Mouse (Mus musculus): ENCODE measurements at regions not wholly inside any gene's neighbourhood (a gene's known extent, or its start where the extent isn't known, plus 50 kb on each side); places are given as distances from the start of the nearest gene placed in this dataset.
A peak's percentile ranks its signal among the peaks of the same experiment; 100 is the strongest.

DNA sequence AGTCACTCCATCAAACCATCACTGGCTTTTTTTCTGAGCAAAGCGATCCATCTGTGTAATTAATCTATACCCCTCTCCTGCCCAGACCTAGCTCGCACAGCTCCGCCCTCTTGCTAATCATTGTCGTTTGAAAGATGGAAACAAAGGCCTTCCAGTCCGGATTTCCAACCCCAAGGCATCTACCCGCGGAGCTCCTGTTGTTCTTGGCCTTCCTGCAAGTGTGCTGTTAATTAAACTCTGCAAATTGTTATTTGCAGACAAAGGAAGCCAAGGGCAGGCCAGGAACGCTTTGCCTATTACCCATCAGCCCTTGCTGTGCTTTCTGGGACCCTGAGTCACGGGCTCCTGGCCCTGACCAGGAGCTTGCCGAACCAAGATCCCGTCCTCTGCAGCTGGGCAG, 522.0 kb upstream of the Gm19410 start:
- no peak for DNase-seq

DNA sequence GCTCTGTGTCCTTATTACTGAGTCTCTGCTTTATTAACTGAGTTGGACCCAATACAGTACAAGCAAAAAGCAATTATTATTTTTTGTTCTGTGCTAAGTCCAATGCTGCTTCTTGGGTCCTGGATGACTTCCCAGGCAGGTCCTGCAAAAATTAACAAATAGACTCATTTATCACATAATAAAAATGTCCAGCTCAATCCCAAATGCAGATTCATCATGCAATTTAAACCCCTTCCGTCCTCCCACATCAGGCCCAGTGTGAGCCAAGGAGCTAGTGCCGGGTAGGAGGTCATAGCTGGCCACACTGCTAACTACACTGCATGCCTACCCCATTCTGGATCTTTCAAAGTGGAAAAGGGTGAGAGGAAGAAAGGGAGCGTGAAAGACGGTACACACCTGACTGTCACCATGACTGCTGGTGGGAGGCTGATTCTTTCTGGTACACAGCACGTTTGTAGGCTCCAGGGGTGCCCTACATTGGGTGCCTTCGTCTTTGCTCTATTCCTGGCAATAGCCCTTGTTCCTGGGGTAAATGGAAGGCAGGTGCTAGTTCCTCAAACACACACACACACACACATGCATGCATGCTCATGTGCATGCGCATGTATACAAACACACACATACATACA, 515.7 kb upstream of the Gm19410 start:
- no peak for DNase-seq

DNA sequence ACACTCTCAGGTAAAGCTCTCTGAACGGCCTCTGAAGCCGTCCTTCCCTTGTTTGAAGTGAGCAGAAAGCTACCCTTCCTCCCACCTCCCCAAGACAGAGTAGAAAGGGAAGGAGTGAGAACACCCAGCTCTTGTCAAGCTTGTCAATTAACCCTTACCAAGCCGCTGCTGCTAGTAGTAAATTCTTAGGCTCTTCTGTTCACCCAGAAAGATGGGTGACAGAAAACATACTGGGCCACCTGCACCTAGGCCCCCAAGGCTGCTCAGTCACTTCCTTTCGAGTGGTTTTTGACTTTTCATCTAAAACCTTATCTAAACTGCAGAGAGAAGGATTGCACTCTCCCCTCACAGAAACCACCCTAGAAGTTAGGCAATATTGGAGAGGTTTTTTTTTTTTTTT, 514.9 kb upstream of the Gm19410 start:
- DNase-seq: no peak

DNA sequence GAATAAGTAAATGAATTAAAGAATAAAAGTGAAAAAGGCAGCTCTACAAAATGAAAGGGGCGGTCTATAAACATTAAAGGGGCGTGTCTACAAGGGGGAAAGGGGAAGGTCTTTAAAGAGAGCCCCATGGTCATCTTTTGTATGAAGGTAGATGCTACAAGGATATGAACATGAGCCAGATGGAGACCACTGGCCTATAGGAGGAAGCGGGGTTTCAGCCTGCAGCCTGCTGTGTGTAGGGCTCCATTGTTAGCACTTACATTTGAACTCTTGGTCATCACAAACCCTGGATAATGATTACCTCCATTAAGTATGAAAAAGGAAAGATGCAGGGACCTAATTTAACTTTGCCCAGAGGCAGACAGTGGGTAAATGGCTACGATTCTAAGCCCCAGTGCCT, 511.6 kb upstream of the Gm19410 start:
- no peak for DNase-seq

DNA sequence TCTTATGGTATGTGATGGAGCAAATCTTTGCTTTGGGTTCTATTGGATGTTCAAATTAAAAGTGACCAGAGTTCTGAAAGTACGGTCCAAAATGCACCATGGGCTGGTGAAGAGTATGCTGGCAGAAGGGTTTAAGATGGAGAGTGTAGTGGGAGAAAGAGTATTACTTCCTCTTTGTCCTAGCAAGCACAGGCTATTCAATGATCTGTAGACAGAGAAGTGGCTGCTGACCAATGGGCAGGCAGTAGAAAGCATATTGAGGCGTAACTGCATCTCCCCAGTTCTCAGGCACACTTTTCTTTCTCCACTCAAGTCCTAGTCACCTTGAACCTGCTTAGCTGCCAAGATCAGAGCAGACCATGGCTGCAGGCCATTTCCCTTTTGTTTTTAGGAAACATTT, 510.3 kb upstream of the Gm19410 start:
- no peak for DNase-seq

DNA sequence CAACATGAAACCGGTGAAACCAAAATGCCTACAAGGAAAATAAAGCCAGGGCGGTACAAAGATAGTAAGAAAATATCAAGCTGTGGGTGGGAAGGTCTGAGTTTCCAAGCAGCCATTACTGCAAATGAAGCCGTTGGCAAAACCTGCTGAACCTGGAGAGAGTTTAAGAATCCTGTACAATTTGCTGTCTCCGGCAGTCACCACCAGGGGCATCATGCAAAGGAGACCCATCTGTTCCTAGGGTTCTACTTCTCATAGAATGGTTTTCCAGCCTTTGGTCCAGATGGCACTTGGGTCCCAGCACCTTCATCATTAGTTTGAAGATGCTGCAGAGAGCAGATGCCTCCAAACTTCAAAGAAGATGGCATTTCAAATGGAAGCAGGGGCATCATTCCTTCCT, 508.6 kb upstream of the Gm19410 start:
- no peak for DNase-seq

DNA sequence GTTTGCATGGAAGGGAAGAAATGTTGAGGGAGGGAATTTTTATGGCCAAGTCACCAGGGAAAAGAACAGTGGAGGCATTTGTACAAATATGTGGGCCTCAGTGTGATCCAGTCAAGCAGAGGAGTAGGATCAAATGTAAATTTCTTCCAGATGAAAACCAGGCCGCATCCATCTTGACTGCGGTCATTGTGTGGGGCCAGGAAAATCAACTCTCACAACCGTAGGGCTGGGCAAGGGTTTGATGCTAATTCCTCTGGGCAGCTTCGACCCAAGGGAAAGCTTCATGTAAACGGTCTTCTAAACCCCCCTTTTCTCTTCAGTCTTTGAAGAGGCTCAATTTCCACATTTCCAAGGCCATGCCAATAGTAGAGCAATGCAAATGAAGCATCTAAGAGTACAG, 497.4 kb upstream of the Gm19410 start:
- DNase-seq: no peak

DNA sequence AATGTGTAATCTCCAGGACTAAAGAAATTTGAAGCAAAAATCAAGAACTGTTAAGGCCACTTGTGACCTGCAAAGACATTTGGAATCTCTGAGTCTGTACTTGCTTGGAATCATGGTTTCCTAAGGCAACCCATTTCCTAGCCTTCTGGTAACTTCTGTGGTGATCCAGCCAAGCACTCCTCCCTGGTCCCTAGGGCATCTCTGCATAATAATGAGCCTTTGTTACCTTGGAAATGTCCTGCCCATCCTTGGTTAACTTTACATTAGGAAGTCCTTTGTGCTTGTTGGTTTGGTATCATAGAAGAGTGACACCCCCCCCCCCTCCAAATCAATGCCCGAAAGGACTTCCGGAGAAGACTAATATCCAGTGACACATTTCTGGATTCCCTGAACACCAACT, 496.6 kb upstream of the Gm19410 start:
- DNase-seq: no peak

DNA sequence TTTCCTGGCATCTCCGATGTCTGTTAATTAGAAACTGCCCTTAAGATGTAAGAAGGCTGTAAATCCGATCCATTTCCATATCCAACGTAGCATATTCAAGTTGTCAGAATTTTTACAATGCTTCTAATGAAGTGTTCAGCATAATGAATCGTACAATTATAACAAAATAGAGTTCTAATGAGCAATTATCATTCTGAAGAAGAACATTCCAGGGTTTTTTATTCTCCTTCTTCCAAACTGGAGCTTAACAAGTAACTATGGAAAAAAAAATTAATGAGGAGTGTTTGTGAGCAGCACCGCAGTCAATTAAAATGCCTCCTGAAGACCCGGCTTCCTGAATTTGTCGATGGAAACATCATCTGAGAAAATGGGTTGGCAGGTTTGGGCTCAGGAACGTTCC, 489.6 kb upstream of the Gm19410 start:
- DNase-seq: no peak

DNA sequence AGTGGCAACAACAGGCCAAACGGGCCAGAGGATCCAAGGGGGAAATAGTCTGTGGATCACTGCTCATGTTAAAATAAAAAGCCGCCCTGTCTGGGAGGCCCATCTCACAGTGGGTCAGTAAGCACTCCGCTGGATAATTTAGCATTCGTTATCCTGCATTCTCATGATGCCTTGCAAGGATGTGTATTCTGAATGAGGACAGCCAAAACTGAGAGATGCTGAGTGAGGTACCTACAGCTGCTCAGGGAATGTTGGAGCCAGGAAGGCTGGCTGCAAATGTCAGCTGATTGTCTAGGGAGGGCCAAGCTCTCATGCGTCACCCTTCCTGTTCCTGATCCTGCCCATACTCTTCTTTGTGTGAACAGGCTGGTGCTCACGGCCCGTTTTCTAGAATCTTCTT, 489.1 kb upstream of the Gm19410 start:
- no peak for DNase-seq

DNA sequence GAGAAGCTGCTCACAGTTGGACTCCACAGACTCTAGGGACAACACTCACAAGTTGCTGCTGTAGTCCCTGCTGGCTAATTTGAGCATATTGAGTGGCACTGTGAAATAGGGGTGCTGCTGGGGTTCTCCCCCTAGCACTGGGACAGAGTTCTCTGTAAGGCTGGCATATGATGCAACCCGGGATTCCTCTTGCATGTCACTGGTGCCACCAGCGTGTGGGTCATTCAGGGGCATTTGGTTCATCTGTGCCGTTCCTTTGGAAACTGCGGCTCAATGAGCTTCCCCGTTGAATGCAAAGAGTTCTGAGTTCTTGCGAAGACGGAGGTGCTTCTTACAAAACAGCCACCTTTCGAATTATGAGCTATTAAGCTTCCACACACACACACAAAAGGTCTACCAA, 486.6 kb upstream of the Gm19410 start:
- no peak for DNase-seq

DNA sequence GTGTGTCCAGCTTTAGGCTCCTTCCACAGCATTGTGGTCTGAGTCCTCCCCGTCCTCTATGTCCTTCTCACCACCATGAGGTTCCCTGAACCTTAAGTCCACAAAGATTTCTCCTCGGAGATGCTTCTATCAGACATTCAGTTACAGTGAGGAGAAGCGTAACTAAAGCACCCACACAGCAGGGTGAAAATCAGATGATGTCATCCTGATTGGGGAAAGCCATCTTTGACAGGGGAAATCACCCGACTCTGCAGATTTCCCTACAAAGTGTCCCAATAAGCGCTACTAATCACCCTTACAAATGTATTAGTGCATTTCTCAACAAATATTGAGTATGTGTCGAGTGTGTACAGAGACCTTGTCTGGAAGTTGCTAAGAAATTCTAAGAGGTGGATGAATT, 484.8 kb upstream of the Gm19410 start:
- DNase-seq: no peak

DNA sequence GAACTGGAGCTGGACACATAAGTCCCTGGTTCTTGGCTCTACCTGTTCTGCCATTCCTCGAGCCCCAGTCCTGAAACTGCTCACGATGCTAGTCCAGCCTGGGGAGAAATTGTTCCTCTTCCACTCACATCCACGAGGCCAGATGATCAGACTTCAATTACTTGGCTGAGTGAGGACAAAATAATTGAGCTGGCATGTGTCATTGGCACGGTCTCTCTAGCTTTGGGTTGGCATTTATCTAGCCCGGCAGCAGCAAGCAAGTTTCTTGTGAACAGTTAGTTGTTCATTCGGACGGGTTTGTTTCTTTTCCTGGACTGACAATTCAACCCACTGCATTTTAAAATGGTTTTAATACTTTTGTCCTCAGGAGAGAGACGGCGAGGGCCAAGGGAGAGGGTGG, 482.2 kb upstream of the Gm19410 start:
- DNase-seq: no peak

DNA sequence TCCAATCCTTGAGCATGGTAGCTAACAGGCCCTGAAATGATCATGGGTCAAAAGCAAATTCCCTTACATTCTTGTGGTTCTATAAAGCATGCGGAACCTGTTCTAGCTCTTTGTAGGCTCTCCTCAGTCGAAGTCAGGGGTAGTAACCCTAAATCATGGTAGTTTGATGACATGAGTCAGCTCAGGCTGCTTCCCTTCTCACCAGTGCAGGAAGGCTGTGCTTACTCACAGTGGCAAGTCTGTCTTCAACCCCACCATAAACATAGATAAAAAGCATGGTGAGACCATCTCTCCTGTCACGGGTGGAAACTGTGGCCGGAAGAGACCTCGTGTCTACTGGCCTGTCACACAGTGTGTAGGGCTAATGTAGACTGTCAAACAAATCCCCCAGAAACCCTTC, 476.6 kb upstream of the Gm19410 start:
- no peak for DNase-seq

DNA sequence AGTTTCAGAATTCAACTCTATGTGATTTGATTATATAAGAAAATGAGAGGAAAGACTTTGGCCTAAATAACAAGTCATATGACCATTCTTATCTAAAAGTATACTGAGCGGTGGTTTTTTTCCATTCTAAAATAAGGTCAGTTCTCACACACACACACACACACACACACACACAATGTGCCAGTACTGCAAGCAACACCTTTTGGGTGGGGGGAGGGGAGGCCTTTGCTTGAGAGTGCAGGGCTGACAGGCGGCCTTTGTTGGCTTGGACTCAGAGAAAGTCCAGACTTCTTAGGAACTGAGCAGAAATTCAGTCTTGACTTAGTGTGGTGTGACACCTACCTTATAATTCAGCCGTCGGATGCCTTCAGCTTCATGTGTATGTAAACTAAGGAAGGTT, 475.6 kb upstream of the Gm19410 start:
- DNase-seq: no peak

DNA sequence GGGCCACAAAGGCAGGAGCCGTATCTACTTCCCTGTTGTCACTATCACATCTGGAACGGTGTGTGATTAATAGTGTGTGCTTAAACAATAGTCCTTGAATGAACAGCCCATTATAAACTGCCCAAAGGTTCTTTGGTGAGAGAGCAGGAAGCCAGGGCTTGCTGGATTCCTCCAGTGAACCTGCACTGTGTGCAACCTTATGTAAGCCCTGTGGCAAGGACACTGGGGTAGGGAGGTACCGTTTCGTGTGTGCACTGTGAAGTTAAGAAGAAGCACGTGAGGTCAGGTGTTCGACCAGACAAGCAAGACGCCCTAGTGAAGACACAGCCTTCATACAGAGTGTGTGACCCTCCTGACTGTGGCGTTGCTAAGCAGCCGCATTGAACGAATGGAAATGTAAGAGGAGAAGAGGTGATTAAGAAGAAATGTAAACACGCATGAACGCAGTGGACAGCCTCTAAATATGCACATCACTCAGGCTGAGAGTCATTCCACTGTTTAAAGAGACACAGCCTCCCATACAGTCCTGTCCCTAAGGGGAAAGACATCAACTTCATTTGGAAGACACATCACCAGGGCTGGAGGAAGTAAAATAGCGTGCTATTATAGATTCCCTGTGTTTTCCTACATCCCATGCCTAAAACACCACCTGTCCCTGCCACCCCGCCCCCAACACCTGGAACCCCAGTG, 472.0 kb upstream of the Gm19410 start:
- no peak for DNase-seq

DNA sequence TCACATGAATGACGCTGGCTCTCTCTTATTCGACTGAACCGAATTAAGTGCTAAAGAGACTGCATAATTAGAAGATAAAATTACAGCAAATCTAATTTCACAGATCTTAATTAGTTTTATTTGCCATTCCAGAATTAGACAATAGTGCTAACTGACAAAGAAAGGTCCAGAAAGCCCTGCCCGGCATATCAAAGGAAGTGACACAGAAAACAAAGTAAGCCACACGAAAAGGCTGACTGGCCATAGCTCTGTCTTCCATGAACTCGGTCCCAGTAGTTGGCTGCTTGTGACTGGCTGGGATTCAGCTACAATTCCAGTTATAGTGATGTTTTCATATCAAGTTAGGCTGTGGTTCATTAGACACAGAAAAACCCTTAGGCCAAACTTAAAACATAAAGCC, 468.7 kb upstream of the Gm19410 start:
- DNase-seq: no peak

DNA sequence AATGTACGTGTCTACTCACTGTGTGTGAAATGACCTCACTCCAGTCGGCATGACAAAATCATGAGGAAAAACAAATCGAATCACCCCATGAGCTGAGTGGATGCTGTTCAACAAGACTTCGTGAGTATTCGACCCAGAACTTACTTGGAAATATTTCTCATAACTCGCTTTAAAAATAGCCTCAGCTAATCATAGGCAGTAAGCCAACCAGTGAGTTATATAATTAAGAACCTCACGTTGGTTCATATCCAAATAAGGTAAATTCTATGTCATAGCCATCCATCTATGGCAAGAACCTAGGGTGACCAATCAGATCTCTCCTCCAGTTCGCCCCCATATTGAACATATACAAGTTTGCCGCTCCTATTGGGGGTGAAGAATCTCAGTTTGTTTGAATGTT, 466.5 kb upstream of the Gm19410 start:
- no peak for DNase-seq

DNA sequence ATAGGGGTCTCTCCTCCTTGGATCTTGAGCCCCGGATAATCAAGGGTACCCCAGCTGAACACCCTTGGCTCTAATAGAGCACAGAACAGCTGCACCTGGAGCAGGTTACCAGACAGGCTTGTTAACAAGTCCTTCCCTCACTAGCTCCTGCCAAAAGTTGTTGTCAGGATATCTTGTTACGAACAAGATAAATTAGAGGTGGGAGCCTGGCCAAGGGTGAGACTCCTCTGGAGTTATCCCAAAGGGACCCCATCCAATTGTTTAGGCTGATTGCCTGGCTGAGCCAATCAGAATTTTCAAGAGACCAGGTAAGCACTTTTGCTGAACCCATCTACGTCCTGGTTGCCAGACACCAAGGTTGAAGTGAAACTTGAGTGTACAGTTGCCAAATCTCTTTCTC, 465.2 kb upstream of the Gm19410 start:
- DNase-seq: no peak

DNA sequence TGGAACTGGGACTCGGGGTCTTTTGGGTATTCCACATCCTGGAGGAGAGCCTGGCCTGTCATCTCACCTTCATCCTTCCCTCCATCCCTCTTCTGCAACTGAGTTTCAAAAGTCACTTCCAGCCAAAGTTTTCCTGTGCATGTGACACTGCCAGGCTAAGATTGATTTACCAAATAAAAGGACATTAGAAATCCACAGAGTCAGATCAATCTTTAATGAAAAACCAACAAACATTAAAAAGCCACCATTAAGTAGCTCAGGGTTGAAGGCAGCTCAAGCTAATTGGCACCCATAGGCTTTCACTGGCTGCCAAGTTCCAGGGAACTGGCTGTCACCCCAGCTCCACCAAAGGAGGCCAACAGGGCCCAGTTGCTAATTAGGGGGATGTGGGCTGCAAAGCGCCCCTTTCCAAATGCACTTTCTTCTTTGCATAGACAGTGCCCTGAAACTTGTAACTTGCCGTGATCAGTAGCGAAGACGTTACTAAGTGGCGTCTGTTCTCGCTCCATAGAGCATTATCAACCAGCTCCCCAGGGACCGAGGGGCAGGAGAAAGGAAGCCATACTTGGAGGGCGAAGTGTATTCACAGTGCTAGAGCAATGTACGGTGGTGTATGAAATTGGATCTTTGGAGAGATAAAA, 464.6 kb upstream of the Gm19410 start:
- DNase-seq: peak; percentile 58

DNA sequence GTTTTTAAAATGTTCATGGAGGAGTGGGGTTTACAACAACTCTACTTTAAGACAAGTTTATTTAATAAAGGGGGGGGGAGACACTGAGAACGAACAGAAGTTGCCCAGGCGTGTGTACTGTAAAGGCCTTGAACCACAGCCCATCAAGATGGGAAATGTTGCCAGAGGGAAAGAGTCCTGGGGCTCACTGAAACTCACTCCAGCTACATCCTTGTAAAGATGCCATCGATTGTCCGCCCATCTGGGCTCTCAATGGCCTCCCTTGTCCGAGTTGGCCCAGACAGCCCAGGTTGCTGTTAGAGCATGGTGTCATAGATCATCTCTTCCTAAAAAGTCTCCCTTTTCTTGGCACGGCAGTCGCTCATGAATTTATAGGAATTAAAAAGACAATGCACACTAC, 462.7 kb upstream of the Gm19410 start:
- no peak for DNase-seq

DNA sequence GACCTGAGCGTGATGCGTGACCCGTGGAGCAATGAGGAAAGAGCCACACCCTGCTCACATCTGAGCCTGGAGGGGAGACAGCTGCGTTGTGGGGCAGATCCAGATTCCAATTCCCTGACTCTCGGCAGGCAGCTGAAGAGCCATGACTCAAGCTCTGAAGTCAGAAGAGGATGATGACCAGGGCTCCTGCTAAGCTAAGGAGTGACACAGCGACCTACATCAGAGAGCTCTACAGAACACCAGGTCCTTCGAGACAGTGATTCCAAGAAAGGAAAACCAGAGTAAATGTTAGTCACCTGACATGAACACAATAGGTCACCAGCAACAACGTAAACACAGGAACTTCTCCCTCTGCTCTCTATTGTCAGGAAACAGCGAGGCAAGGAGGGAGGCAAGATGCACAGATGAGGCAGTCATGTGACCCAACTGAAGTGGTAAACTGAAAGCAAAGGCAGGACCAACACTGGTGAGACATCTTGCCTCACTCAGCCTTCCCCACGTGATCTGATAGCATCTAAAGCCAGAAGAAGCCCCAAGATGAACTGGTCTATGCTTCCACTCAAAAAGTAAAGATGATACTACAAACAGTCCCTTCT, 444.2 kb upstream of the Gm19410 start:
- no peak for DNase-seq

DNA sequence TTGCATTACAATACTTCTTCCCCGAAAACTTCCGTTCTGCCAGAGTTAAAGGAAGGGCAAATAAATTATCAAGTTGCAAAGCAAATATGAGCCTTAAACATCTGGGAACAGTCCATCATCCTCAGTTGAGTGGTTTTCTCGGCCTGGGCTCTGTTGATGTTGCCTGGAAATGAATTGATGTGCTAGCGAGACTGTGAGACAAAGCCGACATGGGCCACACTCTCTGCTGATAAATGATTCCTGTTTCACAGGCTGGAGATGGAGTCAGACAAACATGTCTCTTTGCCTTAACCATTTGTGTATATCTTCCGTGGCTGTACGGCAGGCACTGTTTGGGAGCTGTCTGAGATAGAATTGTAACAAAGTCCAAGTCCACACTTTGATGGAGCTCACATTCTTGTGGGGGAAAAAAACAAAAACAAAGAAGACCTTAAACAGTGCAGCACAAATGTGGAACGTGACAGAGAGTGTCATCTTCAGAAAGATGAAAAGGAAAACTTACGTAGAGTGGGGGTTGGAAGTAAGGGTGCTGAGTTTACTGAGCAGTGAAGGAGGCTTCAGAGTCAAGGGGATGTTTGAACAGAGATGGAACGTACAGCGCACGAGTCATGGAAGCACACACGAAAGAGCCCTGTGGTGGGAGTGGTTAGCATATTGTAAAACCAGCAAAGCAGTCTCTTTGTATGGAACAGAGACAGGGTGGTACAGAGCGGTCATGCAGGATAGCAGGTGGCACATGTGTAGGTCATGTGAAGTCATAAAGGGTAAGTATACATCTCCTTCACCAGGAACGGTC, 442.2 kb upstream of the Gm19410 start:
- no peak for DNase-seq
